In the genomic region with DNA sequence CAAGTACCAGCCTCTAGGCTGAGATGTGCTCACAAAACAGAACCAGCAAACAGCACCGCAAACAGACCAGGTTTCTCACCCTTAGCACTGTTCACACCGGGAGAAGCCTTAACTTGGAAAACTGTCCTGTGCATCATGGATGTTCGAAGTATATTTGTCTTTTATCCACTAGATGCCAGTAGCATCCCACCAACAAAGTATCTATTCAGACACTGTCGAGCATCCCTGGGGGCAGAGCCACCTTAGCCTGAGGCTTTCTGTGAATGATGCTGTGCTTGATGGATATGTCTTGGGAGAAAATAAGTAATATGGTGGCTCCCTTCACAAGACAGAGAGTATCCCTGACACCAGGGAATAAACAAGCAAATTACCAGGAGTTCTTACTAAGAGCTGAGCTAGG, we compare ENCODE assay signal across 9 mouse cellular contexts.
DNase-seq lines count a peak whose midpoint lies in the region; ATAC-seq and TF ChIP-seq lines count a peak whose summit lies in the region.
"Had no signal": no experiment of that assay in that cellular context is flagged by ENCODE, and none has a peak within 500 bp of the region (broad histone marks: within the 10 kb centered on the region; RNA-seq: fewer than 3 reads in every experiment).

No protein-coding gene starts in this region.

- no peaks in the 10 kb centered on the region for H3K9me3 ChIP-seq in heart, embryonic 10.5 days
- H3K9me3 ChIP-seq in CH12.LX (replicated peaks; ENCODE audit: low read length) = no peaks in the 10 kb centered on the region
- H3K9me3 ChIP-seq: embryonic facial prominence, embryonic 15.5 days had no signal

- no peak overlapping the region for H3K4me2 ChIP-seq in CH12.LX (ENCODE audit: insufficient read depth, low read depth, poor library complexity, severe bottlenecking)
- H3K4me2 ChIP-seq: embryonic facial prominence, embryonic 15.5 days had no signal

- no peak overlapping the region for H3K9ac ChIP-seq in CH12.LX (ENCODE audit: insufficient read depth, low read depth)
- H3K9ac ChIP-seq: embryonic facial prominence, embryonic 15.5 days had no signal

- no peak overlapping the region for H3K4me3 ChIP-seq in heart, embryonic 10.5 days
- H3K4me3 ChIP-seq in CH12.LX (replicated peaks in 1 of 3; ENCODE audit: low read depth in 2 of 3, low read length in 2 of 3, poor library complexity in 1 of 3) = no peak overlapping the region
- H3K4me3 ChIP-seq: embryonic facial prominence, embryonic 15.5 days had no signal

- peak; percentile 38 for TF ChIP-seq RAD21 in CH12.LX (IDR thresholded peaks at IDR 0.05; ENCODE audit: low read depth, low read length)

- in situ Hi-C loops in CH12.LX (cut with MboI; ENCODE audit: low pct_ligation_motif_present, low pct_unique_long_range_greater_than_20kb, low sequenced_read_pairs) = loop anchor here (25.0 kb wide), 1 partner anchor 498 kb away; no protein-coding TSS in a partner anchor

- H3K4me1 ChIP-seq in heart, embryonic 10.5 days = no peaks in the 10 kb centered on the region
- H3K4me1 ChIP-seq in CH12.LX (ENCODE audit: control insufficient read depth in 1 of 2, insufficient read depth in 2 of 2) = peaks cover 0 to 4% of the 10 kb centered on the region in 2 experiments; a peak in 1 of 4 replicates
- H3K4me1 ChIP-seq: embryonic facial prominence, embryonic 15.5 days had no signal

- H3K27me3 ChIP-seq in heart, embryonic 10.5 days (ENCODE audit: insufficient read depth, poor library complexity, severe bottlenecking) = no peaks in the 10 kb centered on the region
- H3K27me3 ChIP-seq in CH12.LX (replicated peaks) = no peaks in the 10 kb centered on the region
- H3K27me3 ChIP-seq: embryonic facial prominence, embryonic 15.5 days had no signal

- TF ChIP-seq EP300 in CH12.LX (IDR thresholded peaks at IDR 0.05; ENCODE audit: low read length) = no peak

- no peak overlapping the region for H3K27ac ChIP-seq in heart, embryonic 10.5 days
- H3K27ac ChIP-seq in CH12.LX (ENCODE audit: insufficient read depth, low read depth) = no peak overlapping the region
- H3K27ac ChIP-seq: embryonic facial prominence, embryonic 15.5 days had no signal

- DNase-seq in heart, adult 11 months = peak; percentile 74
- DNase-seq in heart, embryonic 10.5 days (ENCODE audit: low spot score) = no peak
- no peak for DNase-seq in CH12.LX (ENCODE audit: extremely low read depth)
- peak; percentile 66 to 67 for DNase-seq in cerebellum, postnatal 10 days
- peak; percentile 13 to 31 for DNase-seq in layer of hippocampus, postnatal 10 days (ENCODE audit: low spot score in 2 of 2)
- DNase-seq in thymus, postnatal 14 days = no peak
- DNase-seq in urinary bladder, postnatal 25 days (ENCODE audit: low spot score) = no peak

- 84% methylated on average over 4 of the region's 4 CpGs for WGBS in heart, embryonic 10.5 days

- ATAC-seq in inflammation-experienced regulatory T-cells, adult 6 months = no peak

- no peak for TF ChIP-seq POLR2A in CH12.LX (IDR thresholded peaks at IDR 0.05; ENCODE audit: low read depth, low read length)

- no peaks in the 10 kb centered on the region for H3K36me3 ChIP-seq in heart, embryonic 10.5 days
- peaks cover 2 to 48% of the 10 kb centered on the region in 2 experiments for H3K36me3 ChIP-seq in CH12.LX (replicated peaks in 1 of 2; ENCODE audit: control insufficient read depth in 1 of 2, insufficient read depth in 1 of 2, low read length in 1 of 2)
- H3K36me3 ChIP-seq: embryonic facial prominence, embryonic 15.5 days had no signal

- peak in 1 of 2 experiments; percentile 20; a peak in 1 of 4 replicates for TF ChIP-seq CTCF in CH12.LX (conservative IDR thresholded peaks at IDR 0.05 in 1 of 2, IDR thresholded peaks at IDR 0.05 in 1 of 2; ENCODE audit: low read depth in 2 of 2, low read length in 2 of 2)

- no peaks in the 10 kb centered on the region for H3K79me2 ChIP-seq in CH12.LX (replicated peaks; ENCODE audit: control insufficient read depth, extremely low read depth, insufficient read depth, poor library complexity, severe bottlenecking)

- dilution Hi-C loops in CH12.LX (cut with MboI; ENCODE audit: extremely low pct_ligation_motif_present, extremely low pct_unique_long_range_greater_than_20kb, low sequenced_read_pairs) = no loop called here

TF ChIP-seq in CH12.LX, 34 proteins besides CTCF, POLR2A, EP300 and RAD21:
- TF ChIP-seq SMC3 (IDR thresholded peaks at IDR 0.05; ENCODE audit: low read depth, low read length) = peak; percentile 15; the same call in 1 of the 2 replicates
- no peak for TF ChIP-seq NELFE (IDR thresholded peaks at IDR 0.05; ENCODE audit: low read depth, low read length)

Comparison
In these comparisons a context has a peak if more than half of its experiments do, and no peak if none do; other contexts are left out.
1. DNase-seq: peak in heart, adult 11 months (single experiment), cerebellum, postnatal 10 days (2 of 2) and layer of hippocampus, postnatal 10 days (2 of 2); none in heart, embryonic 10.5 days (single experiment), CH12.LX (single experiment), thymus, postnatal 14 days (single experiment) and urinary bladder, postnatal 25 days (single experiment).